Mouse (Mus musculus) frontal cortex, postnatal 10 days (tissue): Measurements from ENCODE around the gene Olfr1448.
"Not testable (repeated sequence)": the region's sequence is repeated elsewhere in the genome, so short reads cannot be mapped to it uniquely, and the experiment has no call there.

ENCODE experiments used
- DNase-seq, 2 experiments: peaks; one replicate each; pipeline ENCODE4 v3.0.0; 2022; ENCODE audit warnings: low spot score in 2 of 2, mixed read lengths in 1 of 2

Gene Olfr1448

DNA sequence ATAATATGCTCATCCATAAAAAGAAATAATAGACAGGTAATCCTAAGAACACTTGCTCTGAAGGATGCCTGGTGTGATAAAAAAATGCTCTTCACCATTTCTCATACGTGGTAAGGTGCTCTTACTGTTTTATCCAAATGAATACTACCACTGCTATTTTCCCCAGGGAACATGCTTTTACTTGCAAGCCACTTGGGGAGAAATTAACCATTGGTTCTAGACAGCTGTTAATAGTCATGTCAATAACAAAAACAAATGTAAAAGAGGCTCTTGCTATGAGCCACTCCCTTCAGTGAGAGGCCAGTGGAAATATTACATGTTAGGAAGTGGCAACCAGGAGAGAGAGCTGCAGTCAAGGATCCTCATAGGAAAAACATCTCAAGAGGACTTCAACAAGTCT is at the start of gene Olfr1448:
Olfr1448 (minus strand) TSS at position 101 of the 400 bp plus-strand sequence.
- DNase-seq = no peak

DNA sequence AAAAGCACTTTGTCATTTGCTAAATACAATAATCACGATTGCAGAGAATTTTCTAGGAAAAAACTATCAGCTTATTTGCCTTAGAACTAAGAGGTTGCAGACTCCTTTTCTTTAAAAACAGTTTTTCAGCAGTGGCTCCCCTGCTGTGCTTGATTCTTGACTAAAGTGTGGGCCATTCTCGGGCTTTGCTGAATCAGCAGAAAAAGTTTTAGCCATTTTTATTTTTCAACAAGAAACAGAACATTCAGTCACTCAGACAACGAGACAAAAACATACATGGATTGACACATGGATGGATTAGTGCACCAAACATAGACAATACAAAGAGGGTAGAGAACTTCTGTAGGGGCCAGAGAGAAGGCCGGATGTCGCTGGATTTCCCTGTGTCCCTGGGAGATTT is 45.9 kb upstream of the Olfr1448 start:
- DNase-seq = not testable (repeated sequence)

DNA sequence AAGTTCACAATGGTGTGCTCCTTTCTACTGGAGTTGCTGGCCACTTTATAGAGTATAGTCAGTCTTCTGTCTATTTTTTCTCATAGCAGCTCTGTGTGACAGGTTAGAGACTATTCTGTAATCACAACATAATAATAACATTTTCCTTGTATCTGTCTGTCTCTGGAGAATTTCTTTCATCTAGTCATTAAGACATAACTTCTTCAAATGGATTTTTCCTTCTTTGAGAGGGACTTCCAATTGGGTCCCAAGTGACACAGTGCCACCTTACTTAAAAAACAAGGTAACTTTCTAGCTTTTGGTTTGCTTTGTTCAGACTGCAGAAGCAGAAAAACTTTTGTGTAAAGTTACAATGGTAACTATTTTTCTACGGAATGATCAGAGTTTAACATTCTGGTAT is 25.7 kb upstream of the Olfr1448 start, which contains the start of gene Olfr1450:
Olfr1450 (plus strand) TSS at position 301 of the 400 bp plus-strand sequence.
- DNase-seq = no peak

DNA sequence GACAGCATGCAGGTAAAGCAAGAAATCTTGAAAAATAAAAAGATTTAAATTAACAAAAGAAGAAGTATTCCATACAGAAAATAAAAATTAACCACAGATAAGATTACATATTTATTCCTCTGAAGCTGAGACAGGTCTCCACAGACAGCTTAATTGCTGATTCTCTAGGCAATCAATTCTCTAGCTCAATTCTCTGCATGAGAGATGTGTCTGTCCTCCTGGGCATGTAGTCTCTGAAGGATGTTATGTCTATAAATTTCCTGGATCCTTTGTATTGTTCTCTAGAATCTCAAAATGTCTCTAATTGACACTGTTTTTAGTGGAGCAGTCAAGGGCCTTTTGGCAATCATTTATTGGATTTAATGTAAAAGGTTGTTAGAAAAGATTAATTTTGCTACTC is 6.3 kb upstream of the Olfr1448 start, which contains the start of gene Olfr1449:
Olfr1449 (plus strand) TSS at position 301 of the 400 bp plus-strand sequence.
- DNase-seq = no peak

- no peak for DNase-seq
Measured at GRCm38 (mm10) chr19:12903643-12904042, 20.6 kb downstream of the Olfr1448 start, which contains the start of gene Olfr1447. Gene Olfr1447 (minus strand): TSS chr19:12903743.

GRCm38 (mm10) chr19:12893424-12893823 is 30.8 kb downstream of the Olfr1448 start, which contains the start of gene Olfr1446:
Gene Olfr1446 (minus strand): TSS chr19:12893524.
- DNase-seq = no peak

DNA sequence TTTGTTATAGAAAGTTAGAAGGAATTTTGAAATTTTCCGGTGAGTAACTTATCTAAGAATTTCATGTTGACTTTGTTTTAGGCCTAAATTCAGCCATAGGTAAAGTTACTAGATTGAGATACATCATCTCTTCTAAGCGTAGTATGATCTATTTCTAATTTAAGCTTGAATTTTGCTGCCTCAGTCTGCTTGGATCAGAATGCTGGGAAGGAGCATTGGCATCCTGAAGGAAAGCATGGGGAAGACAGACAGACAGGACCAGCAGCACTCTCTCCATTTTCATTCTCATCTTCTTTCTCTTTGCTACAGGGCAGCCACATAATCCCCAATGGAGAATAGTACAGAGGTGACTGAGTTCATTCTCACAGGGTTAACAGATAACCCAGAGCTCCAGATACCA is 40.7 kb downstream of the Olfr1448 start, which contains the start of gene Olfr1445:
Olfr1445 (plus strand) TSS at position 301 of the 400 bp plus-strand sequence.
- no peak for DNase-seq
